Mouse (Mus musculus): Measurements from ENCODE around the gene Usp7.

GRCm38 (mm10) chr16:8769466-8769865 lies 22.6 kb downstream of the Usp7 start:
- TF ChIP-seq CTCF (IDR thresholded peaks at IDR 0.05; ENCODE audit: low read depth) (no peak), EP300 (IDR thresholded peaks at IDR 0.05; ENCODE audit: low read depth) (no peak; the same call in 1 of the 2 replicates)

Data from liver, postnatal 0 days (tissue).